Mouse (Mus musculus): ENCODE data around the gene Eprs.

GRCm38 (mm10) chr1:185358211-185358610 lies 4.6 kb upstream of the Eprs start:
- TF ChIP-seq CTCF (IDR thresholded peaks at IDR 0.05; ENCODE audit: insufficient read depth, low read depth, low read length) = no peak
- TF ChIP-seq POLR2A (IDR thresholded peaks at IDR 0.05; ENCODE audit: insufficient read depth, low read depth, low read length) = no peak

Data from olfactory bulb, adult 2 months (tissue).